9 mouse cellular contexts compared by ENCODE assay signal in the genomic region with DNA sequence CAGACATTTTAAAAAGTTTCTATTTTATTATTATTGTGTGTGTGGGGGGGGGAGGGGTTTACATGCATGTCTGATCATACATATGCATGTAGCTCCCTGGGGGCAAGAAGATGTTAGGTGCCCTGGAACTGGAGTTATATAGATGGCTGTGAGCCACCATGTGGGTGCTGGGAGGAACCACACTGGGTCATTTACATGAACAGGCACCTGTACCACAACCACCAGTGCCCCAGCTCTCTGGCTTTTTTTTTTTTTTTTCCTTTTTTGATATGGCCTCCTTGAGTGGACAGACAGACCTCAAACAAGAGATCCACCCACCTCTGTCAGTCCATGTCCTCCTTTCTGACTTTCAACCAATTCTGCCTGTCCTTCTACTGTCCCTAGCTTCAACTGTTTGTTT. TPM values are rescaled to one million over a fixed set of nuclear protein-coding genes. Genes with fewer than 3 reads are reported as not detected.
DNase-seq lines count a peak whose midpoint lies in the region; ATAC-seq and TF ChIP-seq lines count a peak whose summit lies in the region.
"Had no signal": no experiment of that assay in that cellular context is flagged by ENCODE, and none has a peak within 500 bp of the region (broad histone marks: within the 10 kb centered on the region; RNA-seq: fewer than 3 reads in every experiment).

No protein-coding gene starts in this region.

- no peak overlapping the region for H3K27ac ChIP-seq in heart, postnatal 0 days (ENCODE audit: low read depth)
- no peak overlapping the region for H3K27ac ChIP-seq in forebrain, embryonic 14.5 days (ENCODE audit: low read depth, low read length)
- H3K27ac ChIP-seq in liver, embryonic 16.5 days (ENCODE audit: low read length): no peak overlapping the region

- no peaks in the 10 kb centered on the region for H3K4me1 ChIP-seq in heart, postnatal 0 days (ENCODE audit: control insufficient read depth, insufficient read depth)
- H3K4me1 ChIP-seq in forebrain, embryonic 14.5 days (ENCODE audit: control insufficient read depth, insufficient read depth, low read length): peaks cover 8% of the 10 kb centered on the region; the same call in 1 of the 2 replicates
- H3K4me1 ChIP-seq in liver, embryonic 16.5 days (ENCODE audit: control insufficient read depth, low read depth, low read length): peaks cover 35% of the 10 kb centered on the region

- peak overlapping the region; percentile 84; the same call in 1 of the 2 replicates for H3K4me2 ChIP-seq in heart, postnatal 0 days (ENCODE audit: low read depth, low read length)
- H3K4me2 ChIP-seq in forebrain, embryonic 14.5 days (ENCODE audit: low read length): peak overlapping the region; percentile 92
- peak overlapping the region; percentile 88 for H3K4me2 ChIP-seq in liver, embryonic 16.5 days (ENCODE audit: low read depth, low read length)

- no peaks in the 10 kb centered on the region for H3K9me3 ChIP-seq in heart, postnatal 0 days (replicated peaks; ENCODE audit: control insufficient read depth, low read length)
- no peaks in the 10 kb centered on the region for H3K9me3 ChIP-seq in forebrain, embryonic 14.5 days (replicated peaks; ENCODE audit: control insufficient read depth, low read length)
- no peaks in the 10 kb centered on the region for H3K9me3 ChIP-seq in liver, embryonic 16.5 days (replicated peaks; ENCODE audit: control insufficient read depth, low read length)

- H3K36me3 ChIP-seq in heart, postnatal 0 days (replicated peaks; ENCODE audit: control insufficient read depth, insufficient read depth, low read length): peaks cover 7% of the 10 kb centered on the region
- peaks cover 7% of the 10 kb centered on the region for H3K36me3 ChIP-seq in forebrain, embryonic 14.5 days (ENCODE audit: control insufficient read depth, insufficient read depth, low read length)
- peaks cover 12% of the 10 kb centered on the region for H3K36me3 ChIP-seq in liver, embryonic 16.5 days (ENCODE audit: control insufficient read depth, insufficient read depth)

- H3K27me3 ChIP-seq in heart, postnatal 0 days (ENCODE audit: control insufficient read depth, insufficient read depth, low read length): no peaks in the 10 kb centered on the region
- no peaks in the 10 kb centered on the region for H3K27me3 ChIP-seq in forebrain, embryonic 14.5 days (replicated peaks; ENCODE audit: control insufficient read depth, insufficient read depth, low read length)
- H3K27me3 ChIP-seq in liver, embryonic 16.5 days (ENCODE audit: control insufficient read depth, insufficient read depth, low read depth, low read length): no peaks in the 10 kb centered on the region

- no peak for DNase-seq in heart, postnatal 0 days (ENCODE audit: low spot score)
- DNase-seq in heart, postnatal 36 days: no peak
- peak; percentile 42 for DNase-seq in ES-CJ7 (ENCODE audit: low read depth, low spot score)
- no peak for DNase-seq in forebrain, embryonic 14.5 days (ENCODE audit: low spot score)
- no peak for DNase-seq in urinary bladder, adult 18-20 months (ENCODE audit: low spot score in 2 of 2)
- no peak for DNase-seq in c-Kit-positive CD71-positive TER-119-positive erythroid progenitor cells, embryonic 14.5 days (ENCODE audit: low spot score)
- no peak for DNase-seq in spleen, adult 12 weeks (ENCODE audit: low spot score)

- intact Hi-C loops in heart, postnatal 36 days (cut with DNase I): no loop called here

- no peak for TF ChIP-seq CTCF in heart, postnatal 0 days (IDR thresholded peaks at IDR 0.05; ENCODE audit: low read depth)

- peak overlapping the region; percentile 79; the same call in 1 of the 2 replicates for H3K4me3 ChIP-seq in heart, postnatal 0 days (ENCODE audit: low read depth, low read length)
- no peak overlapping the region for H3K4me3 ChIP-seq in forebrain, embryonic 14.5 days (ENCODE audit: low read depth, low read length)
- H3K4me3 ChIP-seq in liver, embryonic 16.5 days (ENCODE audit: low read depth, low read length): peak overlapping the region; percentile 95

- TF ChIP-seq EP300 in heart, postnatal 0 days (IDR thresholded peaks at IDR 0.05; ENCODE audit: low read depth): no peak

- no peak overlapping the region for H3K9ac ChIP-seq in heart, postnatal 0 days (replicated peaks; ENCODE audit: low read depth, low read length)
- no peak overlapping the region for H3K9ac ChIP-seq in forebrain, embryonic 14.5 days (ENCODE audit: low read length)
- H3K9ac ChIP-seq in liver, embryonic 16.5 days (ENCODE audit: low read depth, low read length): peak overlapping the region; percentile 92; the same call in 1 of the 2 replicates

- ATAC-seq in heart, postnatal 0 days (ENCODE audit: insufficient read depth, low read depth): no peak
- no peak for ATAC-seq in forebrain, embryonic 14.5 days
- ATAC-seq in liver, embryonic 16.5 days (ENCODE audit: low read depth): no peak

RNA-seq across cellular contexts. Expression of a gene that starts 1.4 kb away (rescaled TPM):
- 76.4 and 97.1 TPM in 2 replicates for total RNA-seq in heart, postnatal 0 days (2014; rRNA removed; ENCODE audit: low replicate concordance)
- polyA plus RNA-seq in heart, postnatal 0 days (2015; fragmentation: Nextera tagmentation; extraction: Ambion mirVana): 3,062 and 3,250 TPM in 2 replicates
- 1,000 to 10,000 TPM; 2,773 to 2,928 TPM for total RNA-seq in heart, postnatal 36 days (2021)
- polyA plus RNA-seq in forebrain, embryonic 14.5 days (2014; fragmentation: Nextera tagmentation; extraction: Ambion mirVana): 637 and 819 TPM in 2 replicates
- 513 and 549 TPM in 2 replicates for polyA plus RNA-seq in liver, embryonic 16.5 days (2015; fragmentation: Nextera tagmentation; extraction: Ambion mirVana)

RNA-seq across cellular contexts. Expression of a gene that starts 1.6 kb away (rescaled TPM):
- total RNA-seq in heart, postnatal 0 days (2014; rRNA removed; ENCODE audit: low replicate concordance): 0.08 and 0.95 TPM in 2 replicates
- polyA plus RNA-seq in heart, postnatal 0 days (2015; fragmentation: Nextera tagmentation; extraction: Ambion mirVana): 0.79 and 1.1 TPM in 2 replicates
- under 1 TPM; 0.19 to 0.39 TPM for total RNA-seq in heart, postnatal 36 days (2021)
- 3.3 and 3.9 TPM in 2 replicates for polyA plus RNA-seq in forebrain, embryonic 14.5 days (2014; fragmentation: Nextera tagmentation; extraction: Ambion mirVana)
- 0.41 and 0.43 TPM in 2 replicates for polyA plus RNA-seq in liver, embryonic 16.5 days (2015; fragmentation: Nextera tagmentation; extraction: Ambion mirVana)

RNA-seq across cellular contexts. Expression of a gene that starts 6.2 kb away (rescaled TPM):
- total RNA-seq in heart, postnatal 0 days (2014; rRNA removed; ENCODE audit: low replicate concordance): not detected in 2 replicates
- not detected in 2 replicates for polyA plus RNA-seq in heart, postnatal 0 days (2015; fragmentation: Nextera tagmentation; extraction: Ambion mirVana)
- total RNA-seq in heart, postnatal 36 days (2021): not detected
- polyA plus RNA-seq in forebrain, embryonic 14.5 days (2014; fragmentation: Nextera tagmentation; extraction: Ambion mirVana): not detected in 2 replicates
- polyA plus RNA-seq in liver, embryonic 16.5 days (2015; fragmentation: Nextera tagmentation; extraction: Ambion mirVana): 71.4 and 78.2 TPM in 2 replicates
- total RNA-seq: layer of hippocampus, adult 18-20 months had no signal

RNA-seq across cellular contexts. Expression of a gene that starts 27.7 kb away (rescaled TPM):
- total RNA-seq in heart, postnatal 0 days (2014; rRNA removed; ENCODE audit: low replicate concordance): not detected in 2 replicates
- 0.04 TPM in 1 of 2 replicates, not detected in the other for polyA plus RNA-seq in heart, postnatal 0 days (2015; fragmentation: Nextera tagmentation; extraction: Ambion mirVana)
- not detected for total RNA-seq in heart, postnatal 36 days (2021)
- not detected in 2 replicates for polyA plus RNA-seq in forebrain, embryonic 14.5 days (2014; fragmentation: Nextera tagmentation; extraction: Ambion mirVana)
- 0.18 and 0.22 TPM in 2 replicates for polyA plus RNA-seq in liver, embryonic 16.5 days (2015; fragmentation: Nextera tagmentation; extraction: Ambion mirVana)

RNA-seq across cellular contexts. Expression of a gene that starts 27.8 kb away (rescaled TPM):
- 1.4 and 2.9 TPM in 2 replicates for total RNA-seq in heart, postnatal 0 days (2014; rRNA removed; ENCODE audit: low replicate concordance)
- polyA plus RNA-seq in heart, postnatal 0 days (2015; fragmentation: Nextera tagmentation; extraction: Ambion mirVana): 0.40 and 0.41 TPM in 2 replicates
- total RNA-seq in heart, postnatal 36 days (2021): under 1 TPM; 0.39 to 0.76 TPM
- 1.5 and 1.7 TPM in 2 replicates for polyA plus RNA-seq in forebrain, embryonic 14.5 days (2014; fragmentation: Nextera tagmentation; extraction: Ambion mirVana)
- 3.1 and 4.1 TPM in 2 replicates for polyA plus RNA-seq in liver, embryonic 16.5 days (2015; fragmentation: Nextera tagmentation; extraction: Ambion mirVana)

Comparison
In these comparisons a context has a peak if more than half of its experiments do, and no peak if none do; other contexts are left out.
1. RNA of a gene that starts 6.2 kb away (polyA plus RNA-seq): 71.4 to 78.2 TPM in liver, embryonic 16.5 days; not detected in forebrain, embryonic 14.5 days and not detected in heart, postnatal 0 days; every median in the first group is over 10 times any median in the second.
2. Peak in every context shown above with its lines, with median percentiles within 50 percentile points of each other: H3K4me2 ChIP-seq.